Mouse (Mus musculus) embryonic facial prominence, embryonic 11.5 days (tissue): ENCODE data around the gene Gm21885. TPM values are rescaled to one million over a fixed set of nuclear protein-coding genes. Genes with fewer than 3 reads are reported as not detected.

ENCODE experiments used
- ATAC-seq: fragments of 200-750 bp; cut with Nextera tagmentation; replicated peaks from 2 replicates; pipeline ENCODE4 v1.8.0; 2017; ENCODE audit warnings: low read depth; ENCODE audit not compliant: insufficient number of reproducible peaks, low FRiP score, low TSS enrichment
- DNase-seq: peaks from one replicate; pipeline ENCODE4 v3.0.0-alpha.2; 2015; ENCODE audit warnings: low spot score
- H3K27ac ChIP-seq: fragments of 300-500 bp; sonication (generic); replicated peaks from 2 replicates; pipeline ENCODE4 v1.5.1; 2014; ENCODE audit warnings: mild to moderate bottlenecking, low read depth, low read length, control low read depth
- H3K27me3 ChIP-seq: fragments of 300-500 bp; sonication (generic); 2 replicates; pipeline ENCODE4 v1.6.1; 2014; ENCODE audit warnings: mild to moderate bottlenecking, low read length, moderate library complexity, mixed read lengths; ENCODE audit not compliant: control insufficient read depth, insufficient read depth
- H3K36me3 ChIP-seq: fragments of 300-500 bp; sonication (generic); replicated peaks from 2 replicates; pipeline ENCODE4 v1.6.1; 2014; ENCODE audit warnings: low read depth, mild to moderate bottlenecking, low read length, moderate library complexity, mixed read lengths; ENCODE audit not compliant: control insufficient read depth, insufficient read depth
- H3K4me1 ChIP-seq: fragments of 300-500 bp; sonication (generic); 2 replicates; pipeline ENCODE4 v1.6.1; 2014; ENCODE audit warnings: low read length, mixed read lengths; ENCODE audit not compliant: control insufficient read depth, insufficient read depth
- H3K4me2 ChIP-seq: fragments of 300-500 bp; sonication (generic); 2 replicates; pipeline ENCODE4 v1.6.1; 2014; ENCODE audit warnings: low read depth, mild to moderate bottlenecking, control low read depth, low read length, moderate library complexity
- H3K4me3 ChIP-seq: fragments of 300-500 bp; sonication (generic); 2 replicates; pipeline ENCODE4 v1.5.1; 2014; ENCODE audit warnings: low read depth, low read length, control low read depth
- H3K9ac ChIP-seq: fragments of 300-500 bp; sonication (generic); replicated peaks from 2 replicates; pipeline ENCODE4 v1.6.1; 2014; ENCODE audit warnings: mild to moderate bottlenecking, control low read depth, low read length
- H3K9me3 ChIP-seq: fragments of 300-500 bp; sonication (generic); replicated peaks from 2 replicates; pipeline ENCODE4 v1.6.1; 2016; ENCODE audit warnings: mild to moderate bottlenecking, low read length, inconsistent platforms, mixed read lengths; ENCODE audit not compliant: control insufficient read depth
- WGBS: fragments of 180-500 bp; shearing (Covaris S2); extraction: QIAGEN DNeasy Blood & Tissue Kit; methylation state at CpG from one replicate; pipeline ENCODE4 v1.1.7; 2014; 5-methylcytosine and 5-hydroxymethylcytosine counted together
- polyA plus RNA-seq: library from polyadenylated mRNA; unstranded; fragments of >200 nt; fragmentation: Nextera tagmentation; extraction: Ambion mirVana; gene quantifications from 2 replicates; pipeline ENCODE4 v1.2.1, GENCODE M21; 2014

Gene Gm21885
- 0.29 TPM in 1 of 2 replicates, not detected in the other for polyA plus RNA-seq

DNA sequence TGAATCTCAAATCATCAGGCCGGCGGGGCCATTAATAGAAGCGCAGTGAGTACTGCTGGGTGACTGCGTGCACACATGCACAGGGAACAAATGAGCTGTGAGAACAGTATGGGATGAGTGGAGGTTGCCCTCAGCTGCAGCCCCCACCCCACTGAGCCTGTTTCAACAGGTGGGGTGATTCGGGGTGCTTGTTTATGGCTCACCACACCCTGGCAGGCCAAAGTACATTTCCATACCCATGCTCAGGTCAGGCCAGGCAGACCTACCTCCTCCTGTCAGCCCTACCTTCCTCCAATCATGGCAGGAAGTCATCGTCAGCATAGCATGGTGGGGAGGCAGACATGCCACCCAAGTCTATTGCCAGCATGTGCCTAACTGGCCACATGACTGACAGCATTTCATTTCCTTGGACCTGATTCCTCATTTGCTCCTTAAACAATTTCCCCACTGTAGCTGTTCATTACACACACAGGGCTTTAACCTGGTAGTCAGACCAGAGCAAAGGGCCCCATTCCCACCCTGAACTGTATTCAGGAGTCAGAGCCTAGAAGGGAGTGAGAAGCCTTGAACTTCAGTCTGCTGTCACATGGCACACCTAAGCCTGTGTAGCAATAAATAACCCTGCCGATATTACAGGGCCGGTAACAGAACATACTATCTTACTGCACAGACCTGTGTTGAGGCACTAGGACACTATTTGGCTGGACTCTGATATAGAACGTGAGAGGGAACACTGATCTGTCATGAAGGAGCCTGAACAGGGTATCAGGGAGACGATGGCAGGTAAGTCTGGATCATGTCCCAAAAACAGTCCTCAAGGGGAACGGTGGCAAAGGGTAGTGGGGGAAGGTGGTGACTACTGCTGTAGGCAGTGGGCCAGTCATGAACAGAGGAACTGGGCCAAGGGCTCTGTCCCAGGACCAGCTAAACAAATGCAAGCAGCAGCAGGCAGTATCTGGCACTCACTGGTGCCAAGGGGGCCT lies at the start of gene Gm21885:
TSS of gene Gm21885 (plus strand) at position 675 of the 983 bp plus-strand sequence.
- Histone ChIP-seq H3K4me2 (no peak within 1 kb of the TSS), H3K9me3 (no peaks in the 10 kb centered on the region), H3K4me3 (no peak within 1 kb of the TSS), H3K4me1 (no peaks in the 10 kb centered on the region), H3K27me3 (no peaks in the 10 kb centered on the region), H3K9ac (no peak within 1 kb of the TSS), H3K36me3 (no peaks in the 10 kb centered on the region), H3K27ac (no peak within 1 kb of the TSS)
- ATAC-seq (no peak), DNase-seq (no peak)
- 85% methylated on average over 11 of the region's 11 CpGs for WGBS

DNA sequence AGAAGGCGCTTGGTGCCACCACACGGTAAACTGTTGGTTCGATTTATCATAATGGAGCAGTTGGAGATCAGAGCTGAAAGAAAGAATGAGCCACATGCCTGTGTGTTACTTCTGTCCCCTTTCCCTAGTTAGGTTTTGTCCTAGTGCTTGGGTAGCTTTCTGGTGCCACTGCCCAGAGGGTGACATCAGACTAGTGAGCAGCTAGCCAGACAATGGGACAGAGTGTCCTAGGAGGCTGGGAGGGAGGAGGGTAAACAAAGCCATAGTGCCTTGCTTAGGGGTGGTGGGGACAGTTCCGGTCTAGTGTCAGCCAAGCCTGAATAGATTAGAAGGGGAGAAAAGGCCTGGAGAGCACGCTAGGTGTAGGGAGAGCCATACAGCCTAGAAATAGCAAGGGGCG lies 48.3 kb upstream of the Gm21885 start:
- DNase-seq (no peak), ATAC-seq (no peak)
- Histone ChIP-seq H3K4me1 (no peaks in the 10 kb centered on the region; the same call in 1 of the 2 replicates), H3K9me3 (no peaks in the 10 kb centered on the region), H3K9ac (no peak overlapping the region), H3K27ac (no peak overlapping the region), H3K4me3 (no peak overlapping the region), H3K36me3 (no peaks in the 10 kb centered on the region), H3K4me2 (no peak overlapping the region), H3K27me3 (no peaks in the 10 kb centered on the region)
- 73% methylated on average over 6 of the region's 6 CpGs for WGBS

DNA sequence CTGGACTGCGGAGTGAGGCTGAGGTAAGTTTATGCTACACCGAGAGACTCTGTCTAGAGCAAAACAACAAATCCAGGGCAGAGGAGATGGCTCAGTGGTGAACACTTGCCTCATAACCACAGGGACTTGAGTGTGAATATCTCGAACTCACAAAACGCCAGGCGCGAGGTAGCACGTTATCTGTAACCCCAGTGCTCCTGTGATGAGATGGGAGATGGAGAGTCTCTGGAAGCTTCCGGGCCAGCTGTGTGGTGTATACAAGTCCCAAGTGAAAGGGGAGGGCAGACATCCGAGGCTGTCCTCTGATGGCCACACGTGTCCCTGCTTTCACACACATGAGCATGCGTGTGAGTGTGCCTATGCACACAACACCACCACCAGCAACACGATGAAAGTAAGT lies 47.3 kb upstream of the Gm21885 start:
- H3K4me2 ChIP-seq = no peak overlapping the region
- H3K27ac ChIP-seq = no peak overlapping the region
- no peak overlapping the region for H3K4me3 ChIP-seq
- DNase-seq (no peak), ATAC-seq (no peak)
- no peaks in the 10 kb centered on the region for H3K27me3 ChIP-seq
- no peaks in the 10 kb centered on the region for H3K9me3 ChIP-seq
- WGBS = 91% methylated on average over 12 of the region's 12 CpGs
- no peak overlapping the region for H3K9ac ChIP-seq
- H3K4me1 ChIP-seq = no peaks in the 10 kb centered on the region; the same call in 1 of the 2 replicates
- no peaks in the 10 kb centered on the region for H3K36me3 ChIP-seq

DNA sequence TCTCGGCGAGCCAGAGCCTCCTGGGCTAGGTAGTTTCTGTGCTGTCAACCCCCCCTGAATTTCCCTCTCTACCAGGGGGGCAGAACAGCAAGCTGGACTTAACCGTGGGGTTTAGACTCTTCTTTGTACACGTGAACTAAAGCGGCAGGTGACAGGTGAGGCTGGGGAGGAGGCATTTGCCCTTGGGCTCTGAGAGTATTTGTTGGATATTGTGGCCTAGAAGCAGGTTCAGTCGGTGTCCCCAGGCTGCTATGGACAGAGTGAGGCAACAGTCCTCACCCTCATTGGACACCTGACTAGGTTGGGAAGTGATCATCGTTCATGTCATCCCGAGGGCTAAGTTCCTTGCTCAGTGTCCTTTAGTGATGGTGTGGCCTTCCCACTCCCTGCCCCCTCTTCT lies 46.8 kb upstream of the Gm21885 start:
- H3K4me3 ChIP-seq = no peak overlapping the region
- no peak for ATAC-seq
- no peak overlapping the region for H3K9ac ChIP-seq
- no peak overlapping the region for H3K4me2 ChIP-seq
- DNase-seq = no peak
- H3K27ac ChIP-seq = no peak overlapping the region
- no peaks in the 10 kb centered on the region for H3K27me3 ChIP-seq
- WGBS = 87% methylated on average over 8 of the region's 8 CpGs
- H3K36me3 ChIP-seq = no peaks in the 10 kb centered on the region
- H3K9me3 ChIP-seq = no peaks in the 10 kb centered on the region
- no peaks in the 10 kb centered on the region; the same call in 1 of the 2 replicates for H3K4me1 ChIP-seq

DNA sequence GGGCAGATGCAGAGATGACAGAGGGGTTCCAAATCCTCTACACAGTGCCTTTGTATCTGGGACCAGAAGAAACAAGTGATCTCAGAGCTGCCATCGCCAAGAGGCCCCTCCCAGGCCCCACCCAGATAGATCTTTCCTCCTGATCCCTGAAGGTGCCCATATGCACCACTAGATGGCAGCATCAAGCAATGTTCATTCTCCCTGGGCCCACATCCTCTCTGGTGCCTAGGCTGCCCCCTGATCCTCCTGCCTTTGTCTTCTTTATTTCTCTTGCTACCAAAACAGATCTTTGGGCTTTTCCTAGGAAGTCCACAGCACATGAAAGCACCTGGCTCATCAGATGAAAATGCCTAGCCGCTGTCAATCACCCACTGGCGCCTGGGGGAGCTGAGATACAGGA lies 45.6 kb upstream of the Gm21885 start:
- ATAC-seq (peak; percentile 76), DNase-seq (peak; percentile 90)
- Histone ChIP-seq H3K4me3 (no peak overlapping the region), H3K9ac (peak overlapping the region; percentile 43), H3K27me3 (no peaks in the 10 kb centered on the region), H3K27ac (no peak overlapping the region), H3K4me1 (no peaks in the 10 kb centered on the region; the same call in 1 of the 2 replicates), H3K36me3 (no peaks in the 10 kb centered on the region), H3K4me2 (no peak overlapping the region), H3K9me3 (no peaks in the 10 kb centered on the region)
- 15% methylated on average over 3 of the region's 3 CpGs for WGBS

DNA sequence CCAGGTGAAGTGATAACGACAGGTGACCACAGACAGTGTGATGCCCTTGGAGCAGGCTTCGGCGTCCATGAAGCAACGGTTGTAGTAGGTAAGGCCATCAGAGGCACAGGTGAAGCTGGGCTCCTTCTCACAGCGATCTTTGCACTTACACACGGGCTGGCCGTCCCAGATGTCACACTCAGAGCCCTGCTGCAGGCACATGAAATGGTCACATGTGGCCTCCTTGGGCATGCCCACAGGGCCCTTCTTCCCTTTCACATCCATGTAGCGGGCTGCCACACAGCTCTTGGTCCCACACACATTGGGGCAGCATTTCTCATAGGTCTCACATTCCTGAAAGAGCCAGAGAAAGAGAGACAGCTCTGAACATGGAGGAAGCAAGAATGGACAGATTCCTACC lies 42.9 kb upstream of the Gm21885 start:
- no peaks in the 10 kb centered on the region for H3K36me3 ChIP-seq
- no peak overlapping the region for H3K27ac ChIP-seq
- WGBS = 89% methylated on average over 8 of the region's 8 CpGs
- H3K4me1 ChIP-seq = peaks cover 9% of the 10 kb centered on the region
- H3K4me3 ChIP-seq = no peak overlapping the region
- DNase-seq = no peak
- H3K27me3 ChIP-seq = no peaks in the 10 kb centered on the region
- H3K9ac ChIP-seq = no peak overlapping the region
- H3K9me3 ChIP-seq = no peaks in the 10 kb centered on the region
- H3K4me2 ChIP-seq = no peak overlapping the region
- no peak for ATAC-seq

DNA sequence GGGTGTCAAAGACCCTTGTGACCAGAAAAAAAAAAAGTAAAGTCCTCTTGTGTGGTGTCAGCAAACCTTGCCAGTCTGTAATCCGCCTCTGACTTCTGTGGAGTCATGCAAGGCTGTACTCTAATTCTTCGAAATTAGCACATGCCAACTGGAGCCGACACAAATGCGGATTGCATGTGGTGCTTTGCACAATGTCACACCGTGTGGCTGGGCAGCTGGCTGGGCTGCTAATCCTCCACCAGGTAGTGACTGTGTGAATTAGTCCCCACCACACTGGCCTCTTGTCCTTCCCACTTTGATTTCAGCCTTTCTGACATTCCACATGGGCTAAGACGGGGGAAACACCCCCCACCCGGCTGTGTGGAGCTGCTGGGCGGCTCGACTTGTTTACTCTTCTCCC lies 42.0 kb upstream of the Gm21885 start:
- Histone ChIP-seq H3K36me3 (no peaks in the 10 kb centered on the region), H3K9ac (peak overlapping the region; percentile 18; the same call in 1 of the 2 replicates), H3K9me3 (no peaks in the 10 kb centered on the region), H3K4me1 (peaks cover 15% of the 10 kb centered on the region), H3K4me2 (no peak overlapping the region), H3K4me3 (no peak overlapping the region), H3K27me3 (no peaks in the 10 kb centered on the region), H3K27ac (no peak overlapping the region)
- WGBS = 31% methylated on average over 9 of the region's 9 CpGs
- DNase-seq = no peak
- no peak for ATAC-seq

DNA sequence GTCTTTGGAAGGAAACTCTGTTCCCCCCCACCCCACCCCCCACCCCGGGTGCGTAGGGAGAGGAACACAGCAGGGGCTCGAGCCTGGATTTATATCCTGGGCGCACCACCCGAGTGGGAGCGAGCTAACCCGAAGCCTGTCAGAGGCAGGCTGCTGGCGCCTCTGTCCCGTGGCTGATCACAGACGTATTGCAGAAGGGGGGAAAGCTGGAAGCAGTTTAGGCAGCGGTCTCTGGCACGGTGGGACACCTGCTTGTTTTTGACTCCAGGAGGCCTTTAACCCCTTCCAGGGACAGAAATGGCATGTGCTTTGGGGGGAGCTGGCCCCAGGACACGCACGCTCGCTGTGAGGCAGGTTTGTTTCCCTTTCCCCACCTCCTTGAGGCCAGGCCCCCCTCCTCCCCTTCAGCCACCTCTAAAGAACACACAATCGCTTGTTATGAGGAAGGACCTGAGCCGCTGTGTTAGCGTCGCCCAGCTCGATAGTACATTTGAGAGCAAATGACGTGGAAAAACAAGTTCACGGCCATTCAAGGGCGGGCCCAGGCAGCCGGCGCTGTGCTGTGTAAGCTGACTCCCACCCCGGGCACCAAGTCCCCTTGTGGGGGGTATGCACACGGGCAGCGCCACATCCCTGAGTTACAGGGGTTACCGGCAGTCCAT lies 38.8 kb upstream of the Gm21885 start:
- Histone ChIP-seq H3K4me1 (peaks cover 20% of the 10 kb centered on the region), H3K36me3 (no peaks in the 10 kb centered on the region), H3K27me3 (no peaks in the 10 kb centered on the region), H3K4me2 (peak overlapping the region; percentile 39), H3K9me3 (no peaks in the 10 kb centered on the region), H3K9ac (peak overlapping the region; percentile 29), H3K27ac (peak overlapping the region; percentile 72), H3K4me3 (peak overlapping the region; percentile 16)
- DNase-seq (peak; percentile 71), ATAC-seq (peak; percentile 29; the same call in 1 of the 2 replicates)
- WGBS = 2% methylated on average over 29 of the region's 29 CpGs
